Mouse (Mus musculus) midbrain, embryonic 14.5 days (tissue): Measurements from ENCODE around the gene Vmn1r77. TPM values are rescaled to one million over a fixed set of nuclear protein-coding genes. Genes with fewer than 3 reads are reported as not detected.
"Not testable (repeated sequence)": the region's sequence is repeated elsewhere in the genome, so short reads cannot be mapped to it uniquely, and the experiment has no call there.

Source experiments
- ATAC-seq: fragments of 200-750 bp; cut with Nextera tagmentation; 2 replicates; pipeline ENCODE4 v1.8.0; 2017; ENCODE audit warnings: moderate number of reproducible peaks, moderate library complexity; ENCODE audit not compliant: low FRiP score, low TSS enrichment
- DNase-seq: peaks from one replicate; pipeline ENCODE4 v3.0.0-alpha.2; 2015
- H3K27ac ChIP-seq: fragments of 300-500 bp; sonication (generic); replicated peaks from 2 replicates; pipeline ENCODE4 v1.5.1; 2014; ENCODE audit warnings: mild to moderate bottlenecking, low read depth, low read length, moderate library complexity
- H3K27me3 ChIP-seq: fragments of 300-500 bp; sonication (generic); 2 replicates; pipeline ENCODE4 v1.6.1; 2014; ENCODE audit warnings: low read length, control low read depth, mixed read lengths; ENCODE audit not compliant: control insufficient read depth, insufficient read depth
- H3K36me3 ChIP-seq: fragments of 300-500 bp; sonication (generic); 2 replicates; pipeline ENCODE4 v1.6.1; 2014; ENCODE audit warnings: low read length, control low read depth; ENCODE audit not compliant: control insufficient read depth, insufficient read depth
- H3K4me1 ChIP-seq: fragments of 300-500 bp; sonication (generic); 2 replicates; pipeline ENCODE4 v1.6.1; 2014; ENCODE audit warnings: mild to moderate bottlenecking, antibody characterized with exemption, low read length, control low read depth; ENCODE audit not compliant: control insufficient read depth, insufficient read depth
- H3K4me2 ChIP-seq: fragments of 300-500 bp; sonication (generic); 2 replicates; pipeline ENCODE4 v1.6.1; 2014; ENCODE audit warnings: mild to moderate bottlenecking, low read length, moderate library complexity
- H3K4me3 ChIP-seq: fragments of 300-500 bp; sonication (generic); replicated peaks from 2 replicates; pipeline ENCODE4 v1.5.1; 2014; ENCODE audit warnings: low read depth, low read length
- H3K9ac ChIP-seq: fragments of 300-500 bp; sonication (generic); replicated peaks from 2 replicates; pipeline ENCODE4 v1.6.1; 2014; ENCODE audit warnings: mild to moderate bottlenecking, low read length, moderate library complexity
- H3K9me3 ChIP-seq: fragments of 300-500 bp; sonication (generic); 2 replicates; pipeline ENCODE4 v1.6.1; 2016; ENCODE audit warnings: low read length, control low read depth, mixed read lengths; ENCODE audit not compliant: control insufficient read depth
- WGBS: fragments of 180-500 bp; shearing (Covaris S2); extraction: QIAGEN DNeasy Blood & Tissue Kit; methylation state at CpG from one replicate; pipeline ENCODE4 v1.1.7; 2014; 5-methylcytosine and 5-hydroxymethylcytosine counted together
- polyA plus RNA-seq: library from polyadenylated mRNA; unstranded; fragments of >200 nt; fragmentation: Nextera tagmentation; extraction: Ambion mirVana; gene quantifications from 2 replicates; pipeline ENCODE4 v1.2.1, GENCODE M21; 2014

Vmn1r77 gene
- polyA plus RNA-seq, result not detected in 2 replicates

DNA sequence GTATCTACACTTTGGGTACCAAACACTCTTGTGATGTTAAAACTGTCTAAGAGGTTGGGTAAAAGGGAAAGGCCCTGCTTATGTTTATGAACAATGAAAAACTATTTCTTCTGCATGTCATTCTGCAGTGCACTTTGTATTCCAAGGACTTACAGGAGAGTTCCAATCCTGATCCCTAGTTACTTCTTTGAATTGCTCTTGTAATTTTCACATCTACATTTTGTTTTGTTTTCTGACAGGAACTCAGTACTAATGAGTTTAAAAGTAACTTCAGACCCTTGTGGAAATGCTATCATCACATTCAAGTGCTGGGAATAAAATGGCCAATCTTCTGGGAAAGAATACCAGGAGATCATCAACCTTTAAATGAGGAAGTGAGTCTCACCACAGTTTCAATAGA lies at the start of gene Vmn1r77:
TSS of gene Vmn1r77 (plus strand) at position 301 of the 400 bp plus-strand sequence.
- not testable (repeated sequence) for DNase-seq, H3K9ac ChIP-seq

DNA sequence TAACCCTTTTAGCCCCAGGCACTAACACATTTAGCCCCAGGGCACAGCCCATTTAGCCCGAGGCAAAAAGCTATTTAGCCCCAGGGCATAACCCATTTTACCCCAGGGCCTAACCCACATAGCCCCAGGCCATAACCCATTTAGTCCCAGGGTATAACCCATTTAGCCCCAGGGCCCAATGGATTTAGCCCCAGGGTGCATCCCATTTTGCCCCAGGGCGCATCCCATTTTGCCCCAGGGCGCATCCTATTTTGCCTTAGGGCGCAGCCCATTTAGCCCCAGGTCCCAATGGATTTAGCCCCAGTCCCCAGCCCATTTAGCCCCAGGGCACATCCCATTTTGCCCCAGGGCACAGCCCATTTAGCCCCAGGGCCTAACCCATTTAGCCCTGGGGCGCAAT lies 25.1 kb upstream of the Vmn1r77 start:
- H3K4me1 ChIP-seq, H3K27me3 ChIP-seq, H3K9ac ChIP-seq, DNase-seq, H3K4me2 ChIP-seq, H3K36me3 ChIP-seq, H3K4me3 ChIP-seq, H3K27ac ChIP-seq: not testable (repeated sequence)
- ATAC-seq, result 0 out of 2 replicates have a peak, but pooled peaks have one; percentile 54
- H3K9me3 ChIP-seq, result peaks cover 61% of the 10 kb centered on the region
- 94% methylated on average over 5 of the region's 5 CpGs for WGBS

More for the DNA sequence above, at the start of gene Vmn1r77:
- not testable (repeated sequence) for H3K27me3 ChIP-seq, H3K36me3 ChIP-seq, H3K4me2 ChIP-seq, H3K27ac ChIP-seq, H3K4me3 ChIP-seq, ATAC-seq, H3K9me3 ChIP-seq, H3K4me1 ChIP-seq

DNA sequence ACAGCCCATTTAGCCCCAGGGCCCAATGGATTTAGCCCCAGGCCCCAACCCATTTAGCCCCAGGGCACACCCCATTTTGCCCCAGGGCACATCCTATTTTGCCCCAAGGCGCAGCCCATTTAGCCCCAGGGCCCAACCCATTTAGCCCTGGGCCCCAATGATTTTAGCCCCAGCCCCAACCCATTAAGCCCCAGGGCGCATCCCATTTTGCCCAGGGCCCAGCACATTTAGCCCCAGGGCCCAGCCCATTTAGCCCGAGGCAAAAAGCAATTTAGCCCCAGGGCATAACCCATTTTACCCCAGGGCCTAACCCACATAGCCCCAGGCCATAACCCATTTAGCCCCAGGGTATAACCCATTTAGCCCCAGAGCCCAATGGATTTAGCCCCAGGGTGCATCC lies 24.2 kb upstream of the Vmn1r77 start:
- not testable (repeated sequence) for DNase-seq, H3K4me3 ChIP-seq, ATAC-seq, H3K4me2 ChIP-seq, H3K4me1 ChIP-seq, H3K36me3 ChIP-seq, H3K27ac ChIP-seq, H3K27me3 ChIP-seq, H3K9ac ChIP-seq
- 90% methylated on average over 3 of the region's 3 CpGs for WGBS
- peaks cover 65% of the 10 kb centered on the region for H3K9me3 ChIP-seq

DNA sequence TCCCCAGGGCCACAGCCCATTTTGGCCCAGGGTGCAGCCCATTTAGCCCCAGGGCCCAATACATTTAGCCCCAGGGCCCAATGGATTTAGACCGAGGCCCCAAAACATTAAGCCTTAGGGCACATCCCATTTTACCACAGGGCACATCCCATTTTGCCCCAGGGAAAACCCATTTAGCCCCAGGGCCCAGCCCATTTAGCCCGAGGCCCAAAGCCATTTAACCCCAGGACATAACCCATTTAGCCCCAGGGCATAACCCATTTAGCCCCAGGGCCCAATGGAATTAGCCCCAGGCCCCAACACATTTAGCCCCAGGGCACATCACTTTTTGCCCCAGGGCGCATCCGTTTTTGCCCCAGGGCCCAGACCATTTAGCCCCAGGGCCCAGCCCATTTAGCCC lies 23.4 kb upstream of the Vmn1r77 start:
- Histone ChIP-seq H3K27ac (no peak overlapping the region), H3K27me3 (no peaks in the 10 kb centered on the region), H3K4me2 (no peak overlapping the region), H3K36me3 (no peaks in the 10 kb centered on the region), H3K9ac (no peak overlapping the region), H3K4me3 (0 out of 2 replicates have a peak overlapping the region, but pooled peaks have one; percentile 10), H3K4me1 (no peaks in the 10 kb centered on the region), H3K9me3 (peaks cover 68% of the 10 kb centered on the region)
- DNase-seq (no peak), ATAC-seq (no peak)
- WGBS, result 80% methylated on average over 4 of the region's 4 CpGs

DNA sequence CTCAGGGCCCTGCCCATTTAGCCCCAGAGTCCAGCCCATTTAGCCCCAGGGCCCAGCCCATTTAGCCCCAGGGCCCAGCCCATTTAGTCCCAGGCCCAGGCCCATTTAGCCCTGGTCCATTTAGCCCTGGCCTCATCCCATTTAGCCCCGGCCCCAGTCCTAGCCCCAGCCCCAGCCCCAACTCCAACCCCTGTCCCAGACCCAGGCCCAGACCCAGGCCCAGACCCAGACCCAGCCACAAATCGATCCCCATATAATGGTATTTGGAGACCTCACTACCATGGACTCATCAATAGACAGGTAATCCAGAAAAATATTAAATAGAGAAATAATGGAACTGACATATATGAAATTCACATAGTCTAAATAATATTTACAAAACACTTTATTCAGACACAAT lies 18.7 kb upstream of the Vmn1r77 start:
- H3K9me3 ChIP-seq, result peaks cover 53% of the 10 kb centered on the region
- DNase-seq, H3K27me3 ChIP-seq, H3K36me3 ChIP-seq, H3K27ac ChIP-seq, H3K9ac ChIP-seq, H3K4me2 ChIP-seq, H3K4me1 ChIP-seq, H3K4me3 ChIP-seq: not testable (repeated sequence)
- ATAC-seq, result peak; percentile 38; the same call in 1 of the 2 replicates
- 76% methylated on average over 2 of the region's 2 CpGs for WGBS

DNA sequence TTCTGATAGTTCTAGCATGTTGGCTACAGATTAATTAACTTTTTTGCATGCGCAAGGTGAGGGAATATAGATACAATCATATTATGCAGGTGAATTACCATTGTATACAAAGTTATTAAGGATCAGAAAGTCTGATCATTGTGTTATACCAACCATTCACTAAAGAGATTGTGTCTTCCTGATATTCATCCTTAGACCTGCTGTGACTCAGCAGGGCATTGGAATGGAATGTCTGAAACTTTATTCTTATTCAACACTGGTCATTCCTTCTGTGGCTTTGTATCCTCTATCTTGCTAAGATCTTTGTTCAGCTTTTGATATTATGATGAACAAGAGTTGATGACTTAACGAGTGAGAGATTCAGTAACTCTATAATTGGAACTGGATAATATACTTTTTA lies 4.1 kb downstream of the Vmn1r77 start:
- Histone ChIP-seq H3K27me3 (no peaks in the 10 kb centered on the region), H3K4me1 (no peaks in the 10 kb centered on the region), H3K4me3 (no peak overlapping the region), H3K9me3 (peaks cover 6% of the 10 kb centered on the region; the same call in 1 of the 2 replicates), H3K4me2 (no peak overlapping the region), H3K27ac (no peak overlapping the region), H3K9ac (no peak overlapping the region), H3K36me3 (no peaks in the 10 kb centered on the region)
- 71% methylated on average over 2 of the region's 2 CpGs for WGBS
- ATAC-seq (no peak), DNase-seq (no peak)

Other genes with a start within 250 kb of the Vmn1r77 start
- gene Vmn1r74, start 202.8 kb upstream of the Vmn1r77 start, polyA plus RNA-seq, result not detected in 2 replicates
- gene Vmn1r75, start 162.1 kb upstream of the Vmn1r77 start, polyA plus RNA-seq, result not detected in 2 replicates
- gene Vmn1r76, start 98.5 kb upstream of the Vmn1r77 start, polyA plus RNA-seq, result not detected in 2 replicates
- not detected in 2 replicates for gene Vmn1r78, start 113.5 kb downstream of the Vmn1r77 start, polyA plus RNA-seq
- not detected in 2 replicates for gene Vmn1r79, start 134.5 kb downstream of the Vmn1r77 start, polyA plus RNA-seq
- gene Vmn1r80, start 152.5 kb downstream of the Vmn1r77 start, polyA plus RNA-seq, result not detected in 2 replicates
- gene Vmn1r81, start 231.5 kb downstream of the Vmn1r77 start, polyA plus RNA-seq, result not detected in 2 replicates